Mouse (Mus musculus) lung, postnatal 36 days (tissue): Measurements from ENCODE around the gene Trpc4ap.
"Not testable (repeated sequence)": the region's sequence is repeated elsewhere in the genome, so short reads cannot be mapped to it uniquely, and the experiment has no call there.

Experiments used
- DNase-seq: peaks from one replicate; pipeline ENCODE4 v3.0.0; 2022; ENCODE audit warnings: mixed read lengths

The Trpc4ap gene

DNA sequence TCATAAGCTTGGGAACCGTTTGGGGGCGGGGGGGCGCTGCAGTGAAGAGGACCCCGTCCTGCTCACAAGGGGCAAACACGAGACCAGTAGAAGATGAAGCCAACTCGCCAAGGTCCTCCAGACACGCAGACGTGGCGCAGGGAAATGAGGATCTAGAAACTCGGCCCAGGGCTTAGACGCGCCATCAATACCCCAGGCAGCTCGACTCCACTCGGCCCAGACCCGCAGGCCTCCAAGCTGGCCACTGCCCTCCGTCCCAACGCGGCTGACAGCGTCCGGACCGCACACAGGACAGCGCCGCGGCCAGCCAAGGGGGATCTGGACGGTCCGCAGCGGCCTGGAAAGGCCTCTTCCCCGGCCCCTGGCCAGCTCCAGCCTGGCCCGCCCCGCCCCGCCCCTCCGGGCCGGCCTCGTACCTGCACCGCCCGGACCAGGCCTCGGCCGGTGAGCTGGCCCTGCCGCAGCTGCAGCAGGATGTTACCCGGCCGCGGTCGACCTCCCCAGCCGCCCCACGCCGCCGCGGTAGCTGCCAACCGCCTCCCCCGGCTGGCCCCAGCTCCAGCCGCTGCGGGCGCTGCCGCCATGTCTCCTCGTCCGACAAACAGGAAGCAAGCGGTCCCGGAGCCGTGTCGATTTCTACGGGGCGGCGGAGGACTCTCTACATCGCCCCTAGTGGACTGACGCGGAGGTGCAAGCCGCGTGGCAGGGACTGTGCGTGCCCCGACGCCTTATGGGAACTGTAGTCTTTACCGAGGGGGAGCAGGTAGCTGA is at the start of gene Trpc4ap:
Gene Trpc4ap, minus strand, starts transcription at position 662 of the 771 bp plus-strand sequence.
- peak; percentile 98 for DNase-seq

GRCm38 (mm10) chr2:155737803-155738202 is 45.6 kb upstream of the Trpc4ap start:
- DNase-seq: no peak

- DNase-seq: no peak
These were observed 44.8 kb upstream of the Trpc4ap start for GRCm38 (mm10) chr2:155736936-155737335.

GRCm38 (mm10) chr2:155735766-155736165 is 43.6 kb upstream of the Trpc4ap start, which contains the start of gene Gm17581:
Gene Gm17581 (minus strand): TSS chr2:155735866.
- DNase-seq: not testable (repeated sequence)

GRCm38 (mm10) chr2:155735080-155735479 is 42.9 kb upstream of the Trpc4ap start:
- DNase-seq: no peak

DNA sequence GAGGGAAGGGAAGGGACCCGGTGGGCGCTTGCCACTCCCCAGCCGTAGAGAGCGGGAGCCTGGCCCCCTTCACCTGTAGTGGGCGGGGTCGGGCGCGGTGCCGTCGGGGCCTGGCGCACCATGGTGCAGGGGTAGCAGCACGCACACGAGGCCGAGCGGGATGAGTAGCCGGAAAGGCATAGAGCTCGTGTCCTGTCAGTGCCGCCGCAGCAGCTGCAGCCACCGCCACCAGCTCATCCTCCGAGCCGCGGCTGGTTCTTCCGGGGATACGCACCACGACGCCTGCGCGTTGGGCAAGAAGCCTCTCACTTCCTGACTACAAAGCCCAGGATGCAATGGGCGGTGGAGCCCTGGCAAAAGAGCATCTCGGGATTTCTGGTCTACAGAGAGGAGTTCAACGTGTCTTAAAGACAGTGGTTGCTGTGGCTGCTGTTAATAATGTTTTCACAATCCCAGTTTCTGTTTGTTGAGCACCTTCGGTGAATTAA is 37.0 kb upstream of the Trpc4ap start, which contains the start of gene Edem2:
Gene Edem2, minus strand, starts transcription at position 318 of the 488 bp plus-strand sequence.
- peak; percentile 97 for DNase-seq

DNA sequence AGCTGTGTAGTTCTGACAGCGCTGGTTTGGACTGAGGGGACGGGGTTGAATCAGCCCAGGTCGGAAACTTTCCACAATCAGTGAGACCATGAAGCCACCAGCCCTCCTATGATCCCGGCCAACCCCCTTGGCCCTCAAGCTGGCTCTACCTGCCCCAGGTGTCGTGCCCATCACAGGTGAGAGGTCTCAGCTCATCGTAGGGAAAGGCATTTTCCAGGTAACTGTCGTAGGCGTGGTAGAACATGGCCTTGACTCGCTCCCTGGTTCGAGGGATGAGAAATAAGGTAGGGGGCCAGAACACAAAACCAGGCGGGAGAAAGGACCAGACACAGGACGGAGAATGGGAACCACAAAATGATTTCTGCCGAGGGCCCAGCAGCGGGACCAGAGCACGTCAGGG is 36.6 kb upstream of the Trpc4ap start:
- DNase-seq: no peak

GRCm38 (mm10) chr2:155727764-155728395 is 35.7 kb upstream of the Trpc4ap start:
- no peak for DNase-seq

DNA sequence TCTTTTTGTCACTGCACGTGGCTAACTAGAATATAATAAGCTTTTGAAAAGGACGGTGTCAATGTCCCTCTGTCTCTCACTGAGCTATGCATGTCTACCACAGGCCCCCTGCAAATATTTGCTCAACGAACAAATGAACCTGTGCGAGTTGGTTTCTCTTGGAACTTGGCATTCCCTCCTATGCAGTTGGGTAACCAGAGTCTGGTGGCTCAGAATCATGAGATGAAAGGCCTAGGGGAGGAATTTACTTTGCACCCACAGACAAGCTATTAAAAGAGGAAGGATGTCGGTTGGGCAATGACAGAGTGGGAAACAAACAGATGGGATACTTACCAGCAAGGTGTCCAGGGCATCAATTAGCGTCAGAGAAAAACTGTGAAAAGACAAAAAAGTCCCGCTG is 34.1 kb upstream of the Trpc4ap start:
- peak; percentile 22 for DNase-seq

GRCm38 (mm10) chr2:155724526-155724925 is 32.3 kb upstream of the Trpc4ap start:
- no peak for DNase-seq

- no peak for DNase-seq
These were observed 31.9 kb upstream of the Trpc4ap start for GRCm38 (mm10) chr2:155724036-155724435.

GRCm38 (mm10) chr2:155720585-155720984 is 28.4 kb upstream of the Trpc4ap start:
- DNase-seq: no peak

GRCm38 (mm10) chr2:155717082-155717990 is 25.2 kb upstream of the Trpc4ap start:
- no peak for DNase-seq

GRCm38 (mm10) chr2:155710557-155710956 is 18.4 kb upstream of the Trpc4ap start:
- no peak for DNase-seq

DNA sequence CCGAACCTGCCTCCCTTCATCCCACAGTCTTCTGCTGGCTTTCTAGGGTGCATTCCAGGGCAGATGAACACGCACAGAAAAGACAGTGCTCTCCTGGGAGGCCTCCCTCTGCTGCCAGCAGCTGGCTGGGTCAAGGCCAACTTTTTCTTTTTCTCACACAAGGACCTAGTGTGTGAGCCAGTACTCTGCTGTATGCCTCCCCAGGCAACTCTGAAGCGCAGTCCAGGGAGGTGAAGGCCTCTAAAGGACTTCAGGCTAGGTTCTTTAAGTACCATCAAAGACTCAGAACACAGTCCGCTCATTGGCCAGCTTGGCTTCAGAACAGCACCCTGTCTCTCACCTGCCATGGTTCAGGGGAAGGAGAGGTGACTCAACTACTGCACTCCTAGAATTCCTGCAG is 15.1 kb upstream of the Trpc4ap start:
- DNase-seq: no peak

DNA sequence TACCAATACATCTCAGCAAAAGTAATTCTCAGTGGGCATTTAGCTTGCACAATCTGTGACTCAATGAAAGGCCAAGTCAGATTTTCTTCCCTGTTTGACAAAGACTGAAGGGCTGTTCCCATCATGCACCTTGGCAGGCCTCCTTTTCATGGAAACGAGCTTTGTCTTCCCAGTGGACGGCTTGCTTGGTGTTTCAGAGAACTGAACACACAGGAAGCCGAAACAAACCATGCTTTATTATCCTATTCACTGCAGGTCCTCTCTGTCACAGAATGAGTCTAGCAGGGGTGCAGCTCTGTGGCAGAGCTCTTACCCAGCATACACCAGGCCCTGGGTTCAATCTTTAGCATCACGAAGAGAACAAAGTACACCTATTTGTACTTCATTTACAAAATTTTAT is 11.4 kb upstream of the Trpc4ap start:
- DNase-seq: no peak

DNA sequence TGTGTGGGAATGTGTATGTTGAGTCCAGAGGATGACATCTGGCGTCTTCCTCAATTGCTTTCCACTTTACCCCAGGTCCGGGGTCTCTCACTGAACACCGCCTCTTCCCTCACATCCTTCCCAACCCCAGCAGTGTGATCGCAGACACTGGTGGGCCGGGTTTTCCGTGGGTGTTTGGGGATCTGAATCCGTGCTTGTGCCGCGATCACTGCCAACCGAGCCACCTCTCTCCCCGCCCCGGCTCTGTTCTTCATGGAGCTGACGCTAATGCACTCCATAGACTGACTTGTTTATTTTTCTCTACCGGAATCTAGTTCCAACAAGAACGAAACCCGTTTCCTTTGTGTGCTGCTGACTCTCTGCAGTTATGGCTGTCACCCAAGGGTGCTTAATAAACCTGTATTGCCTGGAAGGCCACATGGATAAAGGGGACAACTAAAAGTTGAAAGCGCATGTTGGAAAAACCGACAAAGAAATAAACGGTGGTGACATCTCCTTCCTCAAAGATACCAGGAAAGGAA is 9.3 kb upstream of the Trpc4ap start:
- DNase-seq: peak; percentile 45

- DNase-seq: not testable (repeated sequence)
These were observed 6.3 kb upstream of the Trpc4ap start for GRCm38 (mm10) chr2:155698443-155698842.

DNA sequence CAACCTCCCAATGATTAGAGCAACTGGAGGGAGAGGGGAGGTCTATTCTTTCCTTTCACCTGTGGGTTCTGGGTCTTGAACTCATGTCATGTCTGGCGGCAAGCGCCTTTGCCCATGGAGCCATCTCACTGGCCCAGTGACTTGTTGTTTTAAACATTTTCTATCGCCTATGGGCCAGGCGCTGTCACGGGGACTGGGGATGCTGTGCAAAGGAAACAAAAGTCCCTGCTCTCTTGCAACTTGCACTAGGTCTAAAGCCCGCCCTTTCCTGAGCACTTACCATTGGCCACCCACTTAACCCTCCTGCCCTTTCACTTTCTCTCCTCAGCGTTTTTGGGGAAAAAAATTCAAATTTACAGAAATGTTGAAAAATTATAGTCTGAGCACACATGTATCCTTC is 4.7 kb upstream of the Trpc4ap start:
- no peak for DNase-seq

DNA sequence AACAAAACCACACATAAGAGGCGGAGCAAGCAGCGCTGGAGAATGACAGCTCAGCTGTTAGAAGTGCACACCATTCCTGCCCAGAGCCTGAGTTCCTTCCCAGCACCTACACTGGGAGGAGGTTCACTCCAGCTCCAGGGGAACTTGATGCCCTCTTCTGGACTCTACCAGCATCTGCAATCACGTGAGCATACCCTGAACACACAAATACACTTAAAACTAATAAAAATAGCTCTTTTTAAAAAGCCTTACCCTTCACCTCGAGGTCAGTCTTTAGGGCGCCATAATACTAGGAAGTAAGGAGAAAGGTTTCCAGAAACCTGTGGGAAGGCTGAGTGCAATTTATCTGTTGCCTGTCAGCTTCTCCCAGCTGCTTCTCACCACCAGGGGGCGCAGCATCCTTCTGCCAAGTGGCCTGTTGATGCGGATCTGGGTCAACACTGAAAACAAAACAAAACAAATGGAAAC is 3.9 kb upstream of the Trpc4ap start:
- peak; percentile 92 for DNase-seq

GRCm38 (mm10) chr2:155695316-155695715 is 3.1 kb upstream of the Trpc4ap start:
- DNase-seq: no peak

GRCm38 (mm10) chr2:155694564-155694963 is 2.4 kb upstream of the Trpc4ap start:
- no peak for DNase-seq

- DNase-seq: no peak
These were observed 952 bp upstream of the Trpc4ap start for GRCm38 (mm10) chr2:155693136-155693535.
